Mouse (Mus musculus): ENCODE measurements around the gene Gm9046.
"Not testable (repeated sequence)": the region's sequence is repeated elsewhere in the genome, so short reads cannot be mapped to it uniquely, and the experiment has no call there.

- TF ChIP-seq CTCF, EP300 (IDR thresholded peaks at IDR 0.05; ENCODE audit: low read depth): not testable (repeated sequence)
These were observed 5.5 kb upstream of the Gm9046 start, which contains the start of gene Gm9048 for GRCm38 (mm10) chr10:118348579-118348978.

Data from liver, embryonic 14.5 days (tissue).